Mouse (Mus musculus) kidney, embryonic 16.5 days (tissue): Measurements from ENCODE around the gene Adra2c. TPM values are rescaled to one million over a fixed set of nuclear protein-coding genes. Genes with fewer than 3 reads are reported as not detected.

Experiments
- polyA plus RNA-seq: library from polyadenylated mRNA; unstranded; fragments of >200 nt; fragmentation: Nextera tagmentation; extraction: Ambion mirVana; gene quantifications from 2 replicates; pipeline ENCODE4 v1.2.1, GENCODE M21; 2015

Gene Adra2c
- polyA plus RNA-seq, 1 experiment from 2014 or later: 0.16 TPM

Other genes with a start within 250 kb of the Adra2c start
- 2.6 and 4.8 TPM in 2 replicates for gene Hgfac, start 236.8 kb upstream of the Adra2c start, polyA plus RNA-seq
- 1.0 and 1.3 TPM in 2 replicates for gene Dok7, start 221.6 kb upstream of the Adra2c start, polyA plus RNA-seq
- 252 and 271 TPM in 2 replicates for gene Lrpap1, start 172.6 kb upstream of the Adra2c start, polyA plus RNA-seq
- gene Hmx1, start 110.8 kb downstream of the Adra2c start, polyA plus RNA-seq: 0.19 TPM in 1 of 2 replicates, not detected in the other
- gene Cpz, start 247.4 kb downstream of the Adra2c start, polyA plus RNA-seq: 6.9 and 7.7 TPM in 2 replicates